8 mouse cellular contexts compared by ENCODE assay signal in genomic region chr1:121326591-121327343, GRCm38 (mm10). TPM values are rescaled to one million over a fixed set of nuclear protein-coding genes. Genes with fewer than 3 reads are reported as not detected.
DNase-seq lines count a peak whose midpoint lies in the region; ATAC-seq and TF ChIP-seq lines count a peak whose summit lies in the region.

No protein-coding gene starts in this region.

- no peaks in the 10 kb centered on the region; the same call in 1 of the 2 replicates for H3K36me3 ChIP-seq in forebrain, embryonic 12.5 days (replicated peaks)
- no peaks in the 10 kb centered on the region for H3K36me3 ChIP-seq in limb, embryonic 15.5 days
- H3K36me3 ChIP-seq in stomach, embryonic 15.5 days: no peaks in the 10 kb centered on the region

- peak overlapping the region; percentile 58 for H3K4me3 ChIP-seq in left cerebral cortex, adult 2 months
- H3K4me3 ChIP-seq in forebrain, embryonic 12.5 days (replicated peaks): peak overlapping the region; percentile 74
- peak overlapping the region; percentile 86 for H3K4me3 ChIP-seq in limb, embryonic 15.5 days
- peak overlapping the region; percentile 77 for H3K4me3 ChIP-seq in stomach, embryonic 15.5 days (replicated peaks)

- H3K4me2 ChIP-seq in forebrain, embryonic 12.5 days: peak overlapping the region; percentile 65
- H3K4me2 ChIP-seq in limb, embryonic 15.5 days: peak overlapping the region; percentile 76
- H3K4me2 ChIP-seq in stomach, embryonic 15.5 days: peak overlapping the region; percentile 81

- intact Hi-C loops in left cerebral cortex, adult 2 months (cut with DNase I): loop anchor here (5.0 kb wide), 3 partner anchors 106 to 724 kb away; partner anchors contain the start of genes Ccdc93, Ddx18 and En1

- peak overlapping the region; percentile 98 for H3K27ac ChIP-seq in left cerebral cortex, adult 2 months
- H3K27ac ChIP-seq in forebrain, embryonic 12.5 days: no peak overlapping the region
- 0 out of 2 replicates have a peak overlapping the region, but pooled peaks have one; percentile 89 for H3K27ac ChIP-seq in limb, embryonic 15.5 days
- 0 out of 2 replicates have a peak overlapping the region, but pooled peaks have one; percentile 93 for H3K27ac ChIP-seq in stomach, embryonic 15.5 days

- TF ChIP-seq CTCF in left cerebral cortex, adult 2 months (IDR thresholded peaks at IDR 0.05): no peak

- ATAC-seq in forebrain, embryonic 12.5 days (ENCODE audit: low FRiP score): 0 out of 2 replicates have a peak, but pooled peaks have one; percentile 0
- no peak for ATAC-seq in limb, embryonic 15.5 days (ENCODE audit: insufficient number of reproducible peaks, low FRiP score, low TSS enrichment, low read depth)
- ATAC-seq in stomach, embryonic 15.5 days (ENCODE audit: insufficient read depth, low FRiP score, low read depth): no peak

- no peaks in the 10 kb centered on the region for H3K27me3 ChIP-seq in forebrain, embryonic 12.5 days
- H3K27me3 ChIP-seq in limb, embryonic 15.5 days: no peaks in the 10 kb centered on the region
- no peaks in the 10 kb centered on the region for H3K27me3 ChIP-seq in stomach, embryonic 15.5 days (replicated peaks)

- no peak for DNase-seq in left cerebral cortex, adult 2 months (ENCODE audit: extremely low spot score in 1 of 2, low spot score in 2 of 2)
- no peak for DNase-seq in left cerebral cortex, adult 9 months (ENCODE audit: low spot score in 2 of 2)
- DNase-seq in NIH3T3 (ENCODE audit: low read depth): peak; percentile 45
- DNase-seq in cerebellum, adult 11-12 months: no peak
- DNase-seq in adrenal gland, postnatal 10 days: no peak

- peaks cover 19% of the 10 kb centered on the region for H3K4me1 ChIP-seq in forebrain, embryonic 12.5 days
- H3K4me1 ChIP-seq in limb, embryonic 15.5 days: peaks cover 9% of the 10 kb centered on the region
- H3K4me1 ChIP-seq in stomach, embryonic 15.5 days: 0 out of 2 replicates have a peak, but pooled peaks cover 3% of the 10 kb centered on the region

- WGBS in forebrain, embryonic 12.5 days: 26% methylated on average over 18 of the region's 18 CpGs
- WGBS in limb, embryonic 15.5 days: 26% methylated on average over 18 of the region's 18 CpGs
- 17% methylated on average over 18 of the region's 18 CpGs for WGBS in stomach, embryonic 15.5 days

- no peaks in the 10 kb centered on the region for H3K9me3 ChIP-seq in forebrain, embryonic 12.5 days
- H3K9me3 ChIP-seq in limb, embryonic 15.5 days: no peaks in the 10 kb centered on the region
- H3K9me3 ChIP-seq in stomach, embryonic 15.5 days: no peaks in the 10 kb centered on the region

- peak overlapping the region; percentile 78 for H3K9ac ChIP-seq in forebrain, embryonic 12.5 days
- peak overlapping the region; percentile 85 for H3K9ac ChIP-seq in limb, embryonic 15.5 days
- H3K9ac ChIP-seq in stomach, embryonic 15.5 days: peak overlapping the region; percentile 58

RNA-seq across cellular contexts. Expression of gene Insig2, which starts 5.6 kb away (rescaled TPM):
- total RNA-seq in left cerebral cortex, adult 2 months (2021): 10 to 100 TPM; 64.7 to 65.7 TPM
- 26.1 and 28.6 TPM in 2 replicates for polyA plus RNA-seq in forebrain, embryonic 12.5 days (2016; fragmentation: Nextera tagmentation; extraction: Ambion mirVana)
- 41.0 and 44.1 TPM in 2 replicates for polyA plus RNA-seq in limb, embryonic 15.5 days (2015; fragmentation: Nextera tagmentation; extraction: Ambion mirVana)
- 31.3 and 33.4 TPM in 2 replicates for polyA plus RNA-seq in stomach, embryonic 15.5 days (2015; fragmentation: Nextera tagmentation; extraction: Ambion mirVana)
- total RNA-seq in adrenal gland, postnatal 10 days (2021): 10 to 100 TPM; 47.9 to 89.9 TPM
